Mouse (Mus musculus) layer of hippocampus, adult 11-12 months (tissue): Measurements from ENCODE around the gene A630001G21Rik.

Experiments used
- DNase-seq: peaks from one replicate; pipeline ENCODE4 v3.0.0; 2022; ENCODE audit warnings: low spot score

The A630001G21Rik gene

DNA sequence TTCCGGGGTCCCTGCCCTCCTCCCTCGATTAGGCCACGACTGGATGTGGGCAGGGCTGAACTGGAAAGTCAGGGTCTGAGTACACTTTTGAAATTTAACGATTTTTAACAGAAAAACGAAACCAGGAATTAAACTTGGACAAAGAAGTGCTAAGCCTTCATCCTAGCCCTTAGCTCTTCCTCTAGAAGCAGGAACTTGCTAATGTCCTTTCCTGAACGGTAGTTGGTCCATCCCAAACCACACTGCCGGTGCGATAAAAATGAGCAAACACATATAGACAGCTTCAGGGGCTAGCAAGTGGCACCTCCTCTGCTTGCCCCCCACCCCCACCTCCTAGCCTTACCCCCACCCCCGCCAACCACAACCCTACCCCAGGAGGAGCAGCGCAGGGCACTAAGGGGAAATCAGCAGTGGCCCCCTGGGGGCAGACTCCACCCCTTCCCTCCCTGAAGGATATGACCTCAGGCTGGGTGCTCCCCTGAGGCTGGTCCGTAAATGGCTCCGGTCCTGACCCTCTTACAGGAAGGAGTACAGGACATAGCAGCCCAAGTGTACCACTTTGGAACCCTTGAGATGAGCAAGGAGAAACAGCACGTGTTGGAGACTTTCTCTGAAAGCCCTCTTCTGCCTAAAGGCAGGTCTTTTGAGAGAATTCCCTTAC, 42.9 kb downstream of the A630001G21Rik start:
- DNase-seq = peak; percentile 12

DNA sequence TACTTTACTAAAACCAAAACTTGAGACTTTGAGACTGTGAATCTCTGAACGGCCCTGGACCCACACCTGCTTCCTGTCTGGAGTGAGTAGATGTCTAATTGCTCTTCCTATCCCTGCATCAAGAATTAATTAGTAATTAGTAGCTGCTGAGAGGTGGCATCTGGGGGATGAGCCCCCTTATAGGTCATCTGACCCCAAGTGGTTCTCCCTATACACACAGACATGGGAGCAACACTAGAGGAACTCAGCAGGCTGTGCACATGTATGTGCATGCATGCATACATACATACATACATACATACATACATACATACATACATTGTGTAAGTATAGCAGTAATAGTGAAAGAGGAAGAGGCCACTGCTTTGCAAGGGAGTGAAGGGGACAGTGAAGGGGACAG, 43.9 kb downstream of the A630001G21Rik start:
- DNase-seq = no peak

- DNase-seq = no peak
Observed at GRCm38 (mm10) chr1:85732581-85732980, 45.9 kb downstream of the A630001G21Rik start.

DNA sequence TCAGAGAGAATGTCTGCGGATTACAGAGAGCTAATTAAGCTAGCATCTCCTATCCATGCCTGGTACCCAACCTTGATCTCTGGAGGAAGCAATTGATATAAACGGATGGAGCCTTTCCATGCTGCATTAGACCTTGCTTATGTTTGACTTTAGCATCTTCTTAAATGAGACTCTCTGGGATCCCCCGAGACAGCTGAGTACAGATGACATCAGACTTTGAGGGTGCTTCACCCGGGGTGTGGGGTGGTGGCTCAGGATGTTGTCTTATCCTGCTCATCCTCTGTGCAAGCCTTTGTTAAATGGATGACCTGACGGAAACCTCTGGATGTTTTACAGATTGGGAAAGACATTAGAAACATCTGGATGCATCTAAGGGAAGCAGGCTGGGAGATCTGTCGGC, 48.0 kb downstream of the A630001G21Rik start:
- no peak for DNase-seq

GRCm38 (mm10) chr1:85720220-85720893, 58.1 kb downstream of the A630001G21Rik start:
- no peak for DNase-seq

DNA sequence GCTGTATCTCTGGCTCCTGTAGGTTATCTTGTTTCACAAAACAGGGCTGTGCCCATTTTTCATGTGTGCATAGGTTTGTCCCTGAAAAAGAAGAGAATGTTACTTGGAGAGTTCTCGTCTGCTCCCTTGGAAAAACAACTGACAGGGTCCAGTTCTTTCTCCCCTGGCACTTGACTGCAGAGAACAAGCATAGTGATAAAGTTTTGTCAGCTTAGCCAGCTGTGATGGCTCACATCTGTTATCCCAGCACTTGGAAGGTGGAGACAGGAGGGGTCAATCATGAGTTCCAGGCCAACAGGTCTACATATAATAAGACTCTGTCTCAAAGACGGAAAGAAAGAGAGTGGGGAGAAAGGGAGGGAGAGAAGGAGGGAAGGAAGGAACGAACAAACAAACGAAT, 59.4 kb downstream of the A630001G21Rik start:
- no peak for DNase-seq

DNA sequence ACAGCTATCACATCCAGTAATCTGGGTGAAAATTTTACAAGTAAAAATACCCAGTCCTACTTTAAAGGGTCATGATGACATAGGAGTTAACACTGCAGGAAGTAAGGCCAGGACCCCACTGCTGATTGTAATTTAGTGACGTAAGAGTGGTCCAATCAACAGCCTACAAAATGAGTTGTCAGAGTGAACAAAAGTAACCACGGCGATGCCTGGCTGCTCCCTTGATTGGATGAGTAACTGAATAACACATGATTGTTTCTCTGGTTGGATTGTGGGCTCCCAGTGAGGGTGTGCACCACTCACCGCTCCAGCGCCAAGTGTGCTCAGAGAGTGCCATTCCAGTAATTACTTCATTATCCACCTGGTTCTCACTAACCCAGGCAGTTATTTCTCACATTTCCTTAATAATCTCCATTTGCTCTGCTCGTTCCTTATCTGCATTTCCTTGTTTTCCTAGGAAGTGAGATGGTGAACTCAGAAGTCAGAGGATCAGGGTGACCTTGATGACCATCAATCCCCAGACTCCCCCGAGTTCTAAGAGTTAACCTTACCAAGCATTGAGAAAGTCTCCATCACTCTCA, 61.9 kb downstream of the A630001G21Rik start:
- DNase-seq = no peak

GRCm38 (mm10) chr1:85714501-85714900, 63.9 kb downstream of the A630001G21Rik start:
- DNase-seq = no peak

- DNase-seq = no peak
Observed at GRCm38 (mm10) chr1:85706754-85707153, 71.7 kb downstream of the A630001G21Rik start.

GRCm38 (mm10) chr1:85705552-85705951, 72.9 kb downstream of the A630001G21Rik start:
- DNase-seq = no peak

DNA sequence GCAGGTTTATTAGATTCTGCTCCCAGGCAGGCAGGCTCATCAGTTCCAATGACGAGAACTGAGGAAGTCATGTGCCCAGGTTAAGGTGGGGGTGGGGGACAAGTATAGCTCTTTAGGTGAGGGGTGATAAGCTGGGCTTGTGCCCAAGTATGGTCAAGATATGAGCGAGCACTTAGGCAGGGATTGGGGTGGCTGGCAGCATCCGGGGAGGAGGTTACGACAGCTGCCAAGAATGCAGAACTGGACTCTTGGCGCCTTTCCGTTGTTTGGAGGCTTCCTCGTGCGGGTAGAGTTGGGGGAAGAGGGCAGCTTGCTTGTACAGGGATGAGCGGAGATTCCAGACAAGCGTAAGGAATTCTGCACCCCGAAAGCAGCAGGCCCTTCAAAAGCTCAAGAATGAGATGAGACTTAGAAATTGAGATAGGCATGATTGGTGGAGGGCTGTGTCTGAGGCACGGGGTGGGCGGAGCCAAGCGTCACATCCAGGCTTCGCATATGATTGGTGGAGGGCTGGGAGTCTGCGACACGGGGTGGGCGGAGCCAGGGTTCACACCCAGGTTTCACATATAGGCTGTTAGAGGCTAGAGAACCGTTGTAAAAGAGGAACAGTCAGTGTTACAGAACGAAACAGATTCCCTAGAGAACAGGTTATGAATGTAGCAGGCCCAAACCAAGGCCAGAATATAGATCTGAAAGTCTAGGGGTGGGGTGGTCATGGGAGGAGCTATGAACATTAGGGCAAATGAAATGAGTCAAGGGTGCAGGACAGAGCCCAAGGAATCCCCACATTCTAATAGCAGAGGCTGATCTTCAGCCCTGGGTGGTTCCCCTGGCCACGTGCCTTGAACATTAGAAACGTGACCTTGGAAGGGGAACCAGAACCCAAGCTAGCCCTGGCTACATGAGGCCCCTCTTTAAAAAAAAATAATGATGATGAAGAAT, 74.9 kb downstream of the A630001G21Rik start:
- DNase-seq = peak; percentile 70

DNA sequence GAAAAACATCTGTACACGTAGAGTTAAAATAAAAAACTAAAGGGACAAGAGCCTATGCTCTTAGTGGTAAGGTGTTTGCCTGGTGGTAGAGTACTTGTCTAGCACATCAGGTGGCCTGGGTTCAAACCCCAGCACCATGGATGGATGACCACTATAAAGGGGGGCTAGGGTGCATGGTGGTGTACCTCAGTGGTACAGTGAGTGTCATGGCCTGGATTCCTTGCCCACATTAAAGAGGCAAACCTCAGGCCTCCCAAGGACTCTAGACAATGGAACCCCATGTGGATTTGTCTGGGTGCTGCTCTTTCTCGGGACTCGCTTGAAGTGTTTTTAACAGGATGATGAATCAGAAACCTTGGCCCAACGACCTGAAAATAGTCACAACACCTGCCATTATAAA, 75.9 kb downstream of the A630001G21Rik start:
- DNase-seq = no peak

DNA sequence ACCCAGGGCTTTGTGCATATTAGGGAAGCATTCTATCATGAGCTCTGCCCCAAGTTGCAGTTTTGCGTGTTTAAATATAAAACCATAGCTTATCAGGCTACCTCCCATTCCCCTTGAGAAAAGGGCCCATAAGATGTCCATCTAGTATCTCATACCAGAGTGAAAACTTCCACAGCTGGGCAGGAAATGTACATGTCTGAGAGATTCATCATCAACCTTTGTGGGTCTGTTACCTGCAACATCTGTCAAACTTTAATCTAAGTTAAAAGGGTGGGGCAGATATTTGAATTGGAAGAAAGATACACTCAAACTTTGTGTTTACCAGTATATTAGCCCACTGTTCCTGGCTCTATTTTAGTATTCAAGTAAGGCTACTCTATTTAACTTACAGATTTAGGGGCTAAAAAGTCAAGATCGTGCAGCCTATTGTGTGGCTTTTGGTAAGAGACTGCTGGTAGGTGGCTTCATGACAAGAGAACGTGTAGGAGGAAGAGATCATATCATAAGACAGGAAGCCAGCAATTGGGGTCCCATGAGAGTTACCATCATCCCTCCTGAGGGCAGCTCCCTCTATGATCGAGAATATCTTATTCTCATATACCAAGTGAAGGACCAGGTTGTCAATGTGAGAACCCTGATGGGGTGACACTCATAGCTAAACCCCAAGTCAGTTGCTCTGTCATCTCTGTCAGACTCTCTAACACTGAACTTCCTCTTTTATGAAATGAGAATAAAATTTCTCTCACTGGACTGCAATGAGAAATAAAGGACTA, 80.5 kb downstream of the A630001G21Rik start:
- DNase-seq = no peak

GRCm38 (mm10) chr1:85695646-85696045, 82.8 kb downstream of the A630001G21Rik start:
- no peak for DNase-seq

DNA sequence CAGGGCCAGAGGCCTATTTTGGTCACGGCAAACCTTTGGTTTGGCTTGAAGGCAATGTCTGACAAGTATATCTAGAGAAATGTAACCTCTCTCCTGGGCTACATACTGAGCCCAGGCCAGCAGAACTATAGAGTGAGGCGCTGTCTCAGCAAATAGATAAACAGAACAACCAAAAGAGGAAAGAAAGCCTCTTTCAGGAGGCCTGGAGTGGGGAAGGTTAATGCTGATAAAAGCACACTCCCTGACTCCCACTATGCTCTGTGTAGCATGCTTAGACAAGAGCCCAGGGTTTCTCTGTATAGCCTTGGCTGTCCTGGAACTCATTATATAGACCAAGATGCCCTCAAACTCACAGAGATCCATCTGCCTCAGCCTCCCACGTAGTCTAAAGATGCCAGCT, 85.2 kb downstream of the A630001G21Rik start:
- no peak for DNase-seq

DNA sequence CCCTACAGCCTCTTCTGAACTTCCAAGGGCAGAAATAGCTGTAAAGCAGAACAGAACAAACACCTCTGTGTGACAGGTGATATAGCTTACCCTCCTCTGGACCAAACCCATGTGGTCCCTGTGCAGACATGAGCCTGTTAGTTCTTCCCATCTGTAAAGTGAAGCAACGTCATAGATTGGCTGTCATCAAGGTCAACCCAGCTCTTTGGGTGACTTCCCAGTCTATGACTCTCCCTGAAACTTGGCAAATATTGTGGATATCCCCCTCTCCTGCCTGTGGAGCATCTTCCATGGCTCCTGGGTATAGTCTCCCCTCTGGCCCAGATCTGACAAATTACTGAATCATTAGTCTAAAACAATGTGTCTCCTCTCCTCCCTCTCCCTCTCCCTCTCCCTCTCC, 86.2 kb downstream of the A630001G21Rik start:
- DNase-seq = no peak

DNA sequence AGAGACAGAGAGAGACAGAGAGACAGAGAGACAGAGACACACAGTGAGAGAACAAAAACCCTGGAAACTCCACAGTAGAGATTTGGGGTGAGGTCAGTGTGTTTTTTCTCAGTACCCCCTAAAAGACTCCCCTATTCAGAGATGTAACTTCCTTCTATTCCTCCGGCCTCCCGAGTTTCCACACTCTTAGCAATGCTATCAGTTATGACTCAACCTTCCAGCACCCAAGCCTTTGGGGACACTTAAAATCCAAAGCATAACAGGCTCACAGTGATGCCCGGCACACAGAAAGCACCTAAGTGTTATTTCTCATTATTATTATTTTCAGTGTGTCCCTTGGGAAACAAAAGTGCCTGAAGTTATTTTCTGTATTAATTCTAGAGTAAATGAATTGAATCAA, 87.9 kb downstream of the A630001G21Rik start:
- no peak for DNase-seq

DNA sequence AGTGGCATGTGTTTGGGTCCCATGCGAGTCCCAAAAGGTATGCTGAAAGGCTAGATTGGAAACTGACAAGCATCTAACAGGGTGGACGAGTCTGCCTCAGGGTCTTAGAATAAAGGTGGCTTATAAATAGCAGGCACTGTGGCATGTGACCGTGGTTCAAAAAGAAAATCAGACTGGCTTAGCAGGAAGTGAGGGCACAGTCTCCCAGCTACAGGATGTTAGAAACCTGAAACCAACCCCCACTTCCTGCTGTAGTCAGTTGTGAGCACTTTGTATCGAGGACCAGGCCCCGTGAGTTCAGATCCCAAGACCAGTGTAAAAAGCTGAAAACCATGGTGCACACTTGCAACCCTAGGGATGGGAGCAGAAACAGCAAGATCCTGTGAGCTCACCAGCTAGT, 91.1 kb downstream of the A630001G21Rik start:
- DNase-seq = no peak

- no peak for DNase-seq
Observed at GRCm38 (mm10) chr1:85686666-85687065, 91.8 kb downstream of the A630001G21Rik start.

- no peak for DNase-seq
Observed at GRCm38 (mm10) chr1:85680226-85680625, 98.2 kb downstream of the A630001G21Rik start.
